Mouse (Mus musculus): ENCODE results near the gene Scaf11. TPM values are rescaled to one million over a fixed set of nuclear protein-coding genes. Genes with fewer than 3 reads are reported as not detected.

The Scaf11 gene
- polyA plus RNA-seq, 1 experiment from 2014 or later = 104 TPM

- no peak; the same call in 1 of the 2 replicates for ATAC-seq (replicated peaks; ENCODE audit: low FRiP score, low TSS enrichment, low read depth)
- peaks cover 36% of the 10 kb centered on the region for H3K4me1 ChIP-seq (replicated peaks; ENCODE audit: control insufficient read depth, insufficient read depth, low read length)
Observed at GRCm38 (mm10) chr15:96460451-96460729, 253 bp downstream of the Scaf11 start.

DNA sequence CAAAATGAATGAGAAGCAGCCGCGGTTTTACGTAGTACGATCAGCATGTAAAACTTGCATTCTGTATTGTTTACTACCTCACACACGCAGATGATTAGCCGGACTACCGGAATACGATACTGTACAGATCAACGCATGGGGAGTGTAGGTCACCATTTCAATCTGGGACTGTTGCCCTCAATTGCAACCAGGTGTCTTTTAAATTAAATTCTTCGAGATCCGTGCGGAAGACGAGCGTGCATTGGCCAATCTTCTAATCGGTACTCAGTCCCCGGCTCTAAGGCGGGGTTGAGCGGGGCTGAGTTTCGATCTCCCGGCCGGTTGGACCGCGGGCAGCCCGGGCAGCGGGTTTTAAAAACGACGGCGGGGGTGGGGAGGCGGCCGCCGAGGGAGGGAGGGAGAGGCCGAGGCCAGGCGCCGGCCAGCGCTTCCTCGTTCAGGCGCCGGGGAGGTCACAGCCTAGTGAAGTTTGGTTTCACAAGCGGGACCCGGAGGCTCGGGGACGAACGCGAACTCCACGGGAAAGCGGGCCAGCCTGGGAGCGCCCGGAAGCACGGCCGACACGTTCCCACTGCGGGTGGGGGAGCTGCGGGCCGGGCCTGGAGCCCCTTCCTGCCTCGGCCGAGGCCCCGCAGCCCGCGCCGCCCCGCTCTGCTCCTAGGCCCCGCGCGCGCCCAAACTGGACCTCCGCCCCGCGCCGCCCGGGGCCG is 747 bp downstream of the Scaf11 start:
- H3K4me2 ChIP-seq (ENCODE audit: low read length) = peak overlapping the region; percentile 66
- H3K27me3 ChIP-seq (replicated peaks; ENCODE audit: control insufficient read depth, insufficient read depth, low read length) = no peaks in the 10 kb centered on the region
- H3K36me3 ChIP-seq (ENCODE audit: control insufficient read depth, insufficient read depth, low read length) = 0 out of 2 replicates have a peak, but pooled peaks cover 8% of the 10 kb centered on the region
- peak overlapping the region; percentile 74 for H3K4me3 ChIP-seq (ENCODE audit: low read depth, low read length)
- H3K9ac ChIP-seq (ENCODE audit: low read length) = peak overlapping the region; percentile 90
- H3K4me1 ChIP-seq (replicated peaks; ENCODE audit: control insufficient read depth, insufficient read depth, low read length) = peaks cover 36% of the 10 kb centered on the region
- H3K9me3 ChIP-seq (ENCODE audit: control insufficient read depth, low read length) = no peaks in the 10 kb centered on the region
- ATAC-seq (replicated peaks; ENCODE audit: low FRiP score, low TSS enrichment, low read depth) (peak; percentile 49), DNase-seq (ENCODE audit: low spot score) (peak; percentile 85)
- under 1% methylated on average over 67 of the region's 71 CpGs for WGBS
- peak overlapping the region; percentile 97 for H3K27ac ChIP-seq (ENCODE audit: low read depth)

More at GRCm38 (mm10) chr15:96460451-96460729, 253 bp downstream of the Scaf11 start:
- no peak for DNase-seq (ENCODE audit: low spot score)
- 0% methylated on average over 31 of the region's 50 CpGs for WGBS
- H3K36me3 ChIP-seq (ENCODE audit: control insufficient read depth, insufficient read depth, low read length) = 0 out of 2 replicates have a peak, but pooled peaks cover 8% of the 10 kb centered on the region
- peak overlapping the region; percentile 90 for H3K9ac ChIP-seq (ENCODE audit: low read length)
- H3K9me3 ChIP-seq (ENCODE audit: control insufficient read depth, low read length) = no peaks in the 10 kb centered on the region
- peak overlapping the region; percentile 74 for H3K4me3 ChIP-seq (ENCODE audit: low read depth, low read length)
- H3K4me2 ChIP-seq (ENCODE audit: low read length) = no peak overlapping the region; the same call in 1 of the 2 replicates
- peak overlapping the region; percentile 97 for H3K27ac ChIP-seq (ENCODE audit: low read depth)
- no peaks in the 10 kb centered on the region for H3K27me3 ChIP-seq (replicated peaks; ENCODE audit: control insufficient read depth, insufficient read depth, low read length)

DNA sequence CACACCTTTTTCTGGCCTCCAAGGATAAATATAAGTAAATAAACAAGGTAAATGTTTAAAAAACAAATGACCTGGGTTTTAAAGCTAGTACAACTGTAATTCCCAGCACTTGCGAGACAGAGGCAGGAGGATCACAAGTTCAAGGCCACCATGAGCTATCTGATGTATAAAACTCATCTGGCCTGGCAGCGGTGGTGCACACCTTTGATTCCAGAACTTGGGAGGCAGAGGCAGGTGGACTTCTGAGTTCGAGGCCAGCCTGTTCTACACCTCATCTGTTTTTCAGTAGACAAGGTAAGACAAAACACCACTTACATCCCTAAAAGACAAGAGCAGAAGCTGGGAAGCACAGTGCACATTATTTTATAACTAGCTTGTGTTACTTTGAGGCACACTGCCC is 2.4 kb downstream of the Scaf11 start:
- ATAC-seq (replicated peaks; ENCODE audit: low FRiP score, low TSS enrichment, low read depth) (no peak), DNase-seq (ENCODE audit: low spot score) (peak; percentile 42)
- WGBS = 88% methylated on average over 3 of the region's 3 CpGs
- no peak overlapping the region for H3K27ac ChIP-seq (ENCODE audit: low read depth)
- no peaks in the 10 kb centered on the region for H3K27me3 ChIP-seq (replicated peaks; ENCODE audit: control insufficient read depth, insufficient read depth, low read length)
- no peaks in the 10 kb centered on the region for H3K9me3 ChIP-seq (ENCODE audit: control insufficient read depth, low read length)
- H3K4me2 ChIP-seq (ENCODE audit: low read length) = no peak overlapping the region
- 0 out of 2 replicates have a peak overlapping the region, but pooled peaks have one; percentile 4 for H3K4me3 ChIP-seq (ENCODE audit: low read depth, low read length)
- 0 out of 2 replicates have a peak, but pooled peaks cover 8% of the 10 kb centered on the region for H3K36me3 ChIP-seq (ENCODE audit: control insufficient read depth, insufficient read depth, low read length)
- H3K4me1 ChIP-seq (replicated peaks; ENCODE audit: control insufficient read depth, insufficient read depth, low read length) = peaks cover 36% of the 10 kb centered on the region
- no peak overlapping the region for H3K9ac ChIP-seq (ENCODE audit: low read length)

GRCm38 (mm10) chr15:96457338-96457664 is 3.3 kb downstream of the Scaf11 start:
- Histone ChIP-seq H3K4me1 (replicated peaks; ENCODE audit: control insufficient read depth, insufficient read depth, low read length) (peaks cover 36% of the 10 kb centered on the region), H3K4me3 (ENCODE audit: low read depth, low read length) (no peak overlapping the region), H3K9ac (ENCODE audit: low read length) (no peak overlapping the region), H3K27ac (ENCODE audit: low read depth) (no peak overlapping the region; the same call in 1 of the 2 replicates), H3K4me2 (ENCODE audit: low read length) (no peak overlapping the region), H3K36me3 (ENCODE audit: control insufficient read depth, insufficient read depth, low read length) (0 out of 2 replicates have a peak, but pooled peaks cover 8% of the 10 kb centered on the region), H3K27me3 (replicated peaks; ENCODE audit: control insufficient read depth, insufficient read depth, low read length) (no peaks in the 10 kb centered on the region), H3K9me3 (ENCODE audit: control insufficient read depth, low read length) (no peaks in the 10 kb centered on the region)
- DNase-seq (ENCODE audit: low spot score) (no peak), ATAC-seq (replicated peaks; ENCODE audit: low FRiP score, low TSS enrichment, low read depth) (no peak)
- WGBS = 57% methylated on average over 3 of the region's 3 CpGs

DNA sequence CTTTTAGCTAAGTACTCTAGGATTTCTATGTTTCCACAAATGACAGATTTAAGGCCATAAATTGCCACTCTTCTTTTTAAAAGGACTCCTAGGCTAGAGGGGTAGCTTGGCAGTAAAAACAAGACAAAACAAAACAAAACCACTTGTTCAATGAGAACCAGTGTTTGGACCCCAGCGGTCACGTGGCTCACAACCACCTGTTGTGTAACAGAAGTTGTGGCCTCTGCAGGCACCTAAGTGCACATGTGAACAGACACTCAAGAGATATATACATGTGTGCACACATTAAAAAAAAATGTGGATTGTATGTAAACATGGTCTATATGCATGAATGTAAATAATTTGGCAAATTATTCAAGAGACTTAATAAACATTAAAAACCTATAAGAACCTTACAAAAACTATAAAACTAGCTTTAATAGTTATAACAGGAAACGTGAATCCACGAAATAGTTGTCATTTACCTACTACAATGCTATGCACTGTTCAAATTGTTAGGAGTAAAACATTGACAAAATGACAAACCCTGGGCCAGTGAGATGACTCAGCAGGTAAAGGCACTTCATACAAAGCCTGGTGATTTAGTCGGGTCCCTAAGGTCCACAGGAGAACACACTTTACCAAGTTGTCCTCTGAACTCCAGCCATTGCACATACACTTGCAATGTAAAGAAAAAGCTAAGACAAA is 3.8 kb downstream of the Scaf11 start:
- DNase-seq (ENCODE audit: low spot score) (peak; percentile 51), ATAC-seq (replicated peaks; ENCODE audit: low FRiP score, low TSS enrichment, low read depth) (no peak)
- peak overlapping the region; percentile 8; the same call in 1 of the 2 replicates for H3K4me2 ChIP-seq (ENCODE audit: low read length)
- H3K9ac ChIP-seq (ENCODE audit: low read length) = no peak overlapping the region
- peaks cover 30% of the 10 kb centered on the region for H3K4me1 ChIP-seq (replicated peaks; ENCODE audit: control insufficient read depth, insufficient read depth, low read length)
- H3K9me3 ChIP-seq (ENCODE audit: control insufficient read depth, low read length) = no peaks in the 10 kb centered on the region
- no peaks in the 10 kb centered on the region for H3K27me3 ChIP-seq (replicated peaks; ENCODE audit: control insufficient read depth, insufficient read depth, low read length)
- peaks cover 9% of the 10 kb centered on the region; the same call in 1 of the 2 replicates for H3K36me3 ChIP-seq (ENCODE audit: control insufficient read depth, insufficient read depth, low read length)
- WGBS = 71% methylated on average over 5 of the region's 5 CpGs
- H3K27ac ChIP-seq (ENCODE audit: low read depth) = no peak overlapping the region; the same call in 1 of the 2 replicates
- H3K4me3 ChIP-seq (ENCODE audit: low read depth, low read length) = no peak overlapping the region

GRCm38 (mm10) chr15:96455595-96456214 is 4.9 kb downstream of the Scaf11 start:
- Histone ChIP-seq H3K4me1 (replicated peaks; ENCODE audit: control insufficient read depth, insufficient read depth, low read length) (peaks cover 29% of the 10 kb centered on the region), H3K9ac (ENCODE audit: low read length) (no peak overlapping the region), H3K27ac (ENCODE audit: low read depth) (no peak overlapping the region), H3K36me3 (ENCODE audit: control insufficient read depth, insufficient read depth, low read length) (peaks cover 14% of the 10 kb centered on the region; the same call in 1 of the 2 replicates), H3K9me3 (ENCODE audit: control insufficient read depth, low read length) (no peaks in the 10 kb centered on the region), H3K4me3 (ENCODE audit: low read depth, low read length) (no peak overlapping the region), H3K27me3 (replicated peaks; ENCODE audit: control insufficient read depth, insufficient read depth, low read length) (no peaks in the 10 kb centered on the region), H3K4me2 (ENCODE audit: low read length) (peak overlapping the region; percentile 8; the same call in 1 of the 2 replicates)
- DNase-seq (ENCODE audit: low spot score) (no peak), ATAC-seq (replicated peaks; ENCODE audit: low FRiP score, low TSS enrichment, low read depth) (no peak)
- WGBS = 59% methylated on average over 4 of the region's 4 CpGs

- no peaks in the 10 kb centered on the region for H3K9me3 ChIP-seq (ENCODE audit: control insufficient read depth, low read length)
- no peak for DNase-seq (ENCODE audit: low spot score)
- 92% methylated on average over 1 of the region's 1 CpGs for WGBS
- no peak overlapping the region for H3K27ac ChIP-seq (ENCODE audit: low read depth)
- ATAC-seq (replicated peaks; ENCODE audit: low FRiP score, low TSS enrichment, low read depth) = no peak
- peaks cover 19% of the 10 kb centered on the region for H3K4me1 ChIP-seq (replicated peaks; ENCODE audit: control insufficient read depth, insufficient read depth, low read length)
- no peak overlapping the region for H3K4me3 ChIP-seq (ENCODE audit: low read depth, low read length)
- H3K36me3 ChIP-seq (ENCODE audit: control insufficient read depth, insufficient read depth, low read length) = peaks cover 16% of the 10 kb centered on the region; the same call in 1 of the 2 replicates
- no peak overlapping the region for H3K9ac ChIP-seq (ENCODE audit: low read length)
- H3K27me3 ChIP-seq (replicated peaks; ENCODE audit: control insufficient read depth, insufficient read depth, low read length) = no peaks in the 10 kb centered on the region
- H3K4me2 ChIP-seq (ENCODE audit: low read length) = no peak overlapping the region
Observed at GRCm38 (mm10) chr15:96453346-96453745, 7.3 kb downstream of the Scaf11 start.

GRCm38 (mm10) chr15:96448656-96449299 is 11.9 kb downstream of the Scaf11 start:
- Histone ChIP-seq H3K4me2 (ENCODE audit: low read length) (no peak overlapping the region), H3K4me3 (ENCODE audit: low read depth, low read length) (no peak overlapping the region), H3K27me3 (replicated peaks; ENCODE audit: control insufficient read depth, insufficient read depth, low read length) (no peaks in the 10 kb centered on the region), H3K27ac (ENCODE audit: low read depth) (no peak overlapping the region), H3K4me1 (replicated peaks; ENCODE audit: control insufficient read depth, insufficient read depth, low read length) (no peaks in the 10 kb centered on the region), H3K9me3 (ENCODE audit: control insufficient read depth, low read length) (no peaks in the 10 kb centered on the region), H3K9ac (ENCODE audit: low read length) (no peak overlapping the region), H3K36me3 (ENCODE audit: control insufficient read depth, insufficient read depth, low read length) (peaks cover 34% of the 10 kb centered on the region)
- DNase-seq (ENCODE audit: low spot score) (no peak), ATAC-seq (replicated peaks; ENCODE audit: low FRiP score, low TSS enrichment, low read depth) (no peak)
- 89% methylated on average over 7 of the region's 7 CpGs for WGBS

All from intestine, embryonic 14.5 days (tissue).